8 mouse cellular contexts compared by ENCODE assay signal in genomic region chr12:116405836-116406155, GRCm38 (mm10). TPM values are rescaled to one million over a fixed set of nuclear protein-coding genes. Genes with fewer than 3 reads are reported as not detected.
A peak's percentile ranks its signal among the peaks of the same experiment; 100 is the strongest.
DNase-seq lines count a peak whose midpoint lies in the region; ATAC-seq and TF ChIP-seq lines count a peak whose summit lies in the region.

No protein-coding gene starts in this region.

- 9% methylated on average over 8 of the region's 8 CpGs for WGBS in heart, embryonic 11.5 days (ENCODE audit: insufficient replicate concordance)
- 13% methylated on average over 8 of the region's 8 CpGs for WGBS in embryonic facial prominence, embryonic 13.5 days
- WGBS in intestine, postnatal 0 days = 5% methylated on average over 8 of the region's 8 CpGs

- H3K79me2 ChIP-seq in myocyte (ENCODE audit: control insufficient read depth, insufficient read depth) = peaks cover 19% of the 10 kb centered on the region

- no peak for TF ChIP-seq POLR2A in ES-Bruce4 (IDR thresholded peaks at IDR 0.05; ENCODE audit: insufficient read depth, low read length)
- no peak for TF ChIP-seq POLR2A in myocyte (IDR thresholded peaks at IDR 0.05; ENCODE audit: insufficient read length, low read depth)

- TF ChIP-seq CTCF in ES-Bruce4 (IDR thresholded peaks at IDR 0.05; ENCODE audit: low read depth, low read length) = no peak
- TF ChIP-seq CTCF in intestine, postnatal 0 days (IDR thresholded peaks at IDR 0.05; ENCODE audit: low read depth) = no peak

- peak overlapping the region; percentile 80 for H3K9ac ChIP-seq in heart, embryonic 11.5 days (ENCODE audit: low read depth, low read length)
- H3K9ac ChIP-seq in ES-Bruce4 (ENCODE audit: low read depth, poor library complexity, severe bottlenecking) = peak overlapping the region; percentile 87
- H3K9ac ChIP-seq in embryonic facial prominence, embryonic 13.5 days = peak overlapping the region; percentile 90
- H3K9ac ChIP-seq in intestine, postnatal 0 days (ENCODE audit: low read depth, low read length) = peak overlapping the region; percentile 81

- H3K4me2 ChIP-seq in heart, embryonic 11.5 days = peak overlapping the region; percentile 69
- H3K4me2 ChIP-seq in embryonic facial prominence, embryonic 13.5 days = peak overlapping the region; percentile 89
- peak overlapping the region; percentile 94 for H3K4me2 ChIP-seq in intestine, postnatal 0 days (replicated peaks; ENCODE audit: low read depth)
- peak overlapping the region; percentile 78 for H3K4me2 ChIP-seq in myocyte (ENCODE audit: low read depth)

- peak overlapping the region; percentile 38; the same call in 1 of the 2 replicates for H3K27ac ChIP-seq in heart, embryonic 11.5 days (ENCODE audit: low read depth, low read length)
- no peak overlapping the region for H3K27ac ChIP-seq in ES-Bruce4 (ENCODE audit: insufficient read depth, low read length)
- H3K27ac ChIP-seq in embryonic facial prominence, embryonic 13.5 days = peak overlapping the region; percentile 66; the same call in 1 of the 2 replicates
- no peak overlapping the region for H3K27ac ChIP-seq in intestine, postnatal 0 days (ENCODE audit: low read depth, low read length)

- peaks cover 9% of the 10 kb centered on the region for H3K4me1 ChIP-seq in heart, embryonic 11.5 days (ENCODE audit: control insufficient read depth, insufficient read depth, low read length)
- no peaks in the 10 kb centered on the region for H3K4me1 ChIP-seq in ES-Bruce4 (ENCODE audit: control insufficient read depth, insufficient read depth, low read length)
- peaks cover 8% of the 10 kb centered on the region for H3K4me1 ChIP-seq in embryonic facial prominence, embryonic 13.5 days
- no peaks in the 10 kb centered on the region for H3K4me1 ChIP-seq in intestine, postnatal 0 days (replicated peaks; ENCODE audit: control insufficient read depth, insufficient read depth, low read length)

- TF ChIP-seq EP300 in ES-Bruce4 (IDR thresholded peaks at IDR 0.05; ENCODE audit: insufficient read depth, low read depth, low read length) = no peak

- peak overlapping the region; percentile 23 for H3ac ChIP-seq in myocyte (ENCODE audit: control insufficient read depth, insufficient read length)

- H3K27me3 ChIP-seq in heart, embryonic 11.5 days (ENCODE audit: control insufficient read depth, insufficient read depth, low read length) = no peaks in the 10 kb centered on the region
- H3K27me3 ChIP-seq in ES-Bruce4 (ENCODE audit: control insufficient read depth, insufficient read depth, low read length, poor library complexity, severe bottlenecking) = no peaks in the 10 kb centered on the region
- no peaks in the 10 kb centered on the region for H3K27me3 ChIP-seq in embryonic facial prominence, embryonic 13.5 days
- H3K27me3 ChIP-seq in intestine, postnatal 0 days (replicated peaks; ENCODE audit: control insufficient read depth, insufficient read depth, low read length) = no peaks in the 10 kb centered on the region
- no peaks in the 10 kb centered on the region for H3K27me3 ChIP-seq in myocyte (ENCODE audit: control insufficient read depth, insufficient read depth, insufficient read length)

- H3K9me3 ChIP-seq in heart, embryonic 11.5 days (replicated peaks; ENCODE audit: control insufficient read depth, low read length) = peaks cover 13% of the 10 kb centered on the region
- peaks cover 10% of the 10 kb centered on the region for H3K9me3 ChIP-seq in ES-Bruce4 (replicated peaks; ENCODE audit: control insufficient read depth, insufficient read depth, low read length, poor library complexity, severe bottlenecking)
- H3K9me3 ChIP-seq in embryonic facial prominence, embryonic 13.5 days = peaks cover 32% of the 10 kb centered on the region
- H3K9me3 ChIP-seq in intestine, postnatal 0 days (ENCODE audit: control insufficient read depth) = no peaks in the 10 kb centered on the region

- peak; percentile 10 for ATAC-seq in heart, embryonic 11.5 days (replicated peaks; ENCODE audit: insufficient number of reproducible peaks, low FRiP score, low TSS enrichment)
- no peak; the same call in 1 of the 2 replicates for ATAC-seq in embryonic facial prominence, embryonic 13.5 days (ENCODE audit: insufficient number of reproducible peaks, insufficient read depth, low FRiP score, low TSS enrichment, low read depth)
- peak; percentile 10 for ATAC-seq in intestine, postnatal 0 days

- peak overlapping the region; percentile 63 for H3K4me3 ChIP-seq in heart, embryonic 11.5 days (ENCODE audit: low read depth, low read length)
- H3K4me3 ChIP-seq in ES-Bruce4 (ENCODE audit: low read depth, low read length) = peak overlapping the region; percentile 92
- H3K4me3 ChIP-seq in embryonic facial prominence, embryonic 13.5 days = peak overlapping the region; percentile 79
- H3K4me3 ChIP-seq in intestine, postnatal 0 days (ENCODE audit: low read depth, low read length) = peak overlapping the region; percentile 90
- H3K4me3 ChIP-seq in myocyte = peak overlapping the region; percentile 51

- DNase-seq in heart, adult 11 months = no peak
- DNase-seq in cerebellum, postnatal 14 days = no peak
- no peak for DNase-seq in urinary bladder, postnatal 36 days (ENCODE audit: low spot score in 2 of 2)

- peaks cover 10% of the 10 kb centered on the region; the same call in 1 of the 2 replicates for H3K36me3 ChIP-seq in heart, embryonic 11.5 days (ENCODE audit: control insufficient read depth, insufficient read depth, low read length)
- H3K36me3 ChIP-seq in ES-Bruce4 (ENCODE audit: control insufficient read depth, insufficient read depth, low read length, poor library complexity, severe bottlenecking) (peaks cover 12% of the 10 kb centered on the region), myocyte (ENCODE audit: control insufficient read depth, insufficient read depth) (no peaks in the 10 kb centered on the region)
- peaks cover 45% of the 10 kb centered on the region for H3K36me3 ChIP-seq in embryonic facial prominence, embryonic 13.5 days
- H3K36me3 ChIP-seq in intestine, postnatal 0 days (ENCODE audit: control insufficient read depth, insufficient read depth) = no peaks in the 10 kb centered on the region

TF ChIP-seq in myocyte, 11 proteins besides CTCF, POLR2A, EP300 and RAD21:
- TF ChIP-seq POLR2AphosphoS2 (IDR thresholded peaks at IDR 0.05; ENCODE audit: insufficient read length, low read depth) (no peak), MAX (IDR thresholded peaks at IDR 0.05; ENCODE audit: low read depth) (no peak), TCF3 (IDR thresholded peaks at IDR 0.05; ENCODE audit: insufficient read length, low read depth) (no peak), E2F4 (IDR thresholded peaks at IDR 0.05; ENCODE audit: insufficient read depth) (no peak), USF1 (IDR thresholded peaks at IDR 0.05; ENCODE audit: low read depth) (no peak), REST (IDR thresholded peaks at IDR 0.05; ENCODE audit: insufficient read depth, insufficient read length) (no peak), TCF12 (IDR thresholded peaks at IDR 0.05; ENCODE audit: insufficient read depth, poor library complexity, severe bottlenecking) (no peak), CEBPB (IDR thresholded peaks at IDR 0.05; ENCODE audit: insufficient read depth, poor library complexity, severe bottlenecking) (no peak), MYOG (IDR thresholded peaks at IDR 0.05; ENCODE audit: control insufficient read depth in 1 of 3, insufficient read depth in 1 of 3, insufficient read length in 2 of 3, low read depth in 2 of 3) (no peak), SRF (IDR thresholded peaks at IDR 0.05; ENCODE audit: control insufficient read depth, insufficient read length, low read depth) (no peak), MYOD1 (IDR thresholded peaks at IDR 0.05; ENCODE audit: control insufficient read depth in 1 of 3, insufficient read length in 2 of 3, low read depth in 2 of 3) (no peak)

RNA-seq across cellular contexts. Expression of gene Ncapg2, which starts 0.6 kb away (rescaled TPM):
- 26.1 and 33.8 TPM in 2 replicates for polyA plus RNA-seq in heart, embryonic 11.5 days (2014; fragmentation: Nextera tagmentation; extraction: Ambion mirVana)
- polyA plus RNA-seq in ES-Bruce4 (2011; ENCODE audit: insufficient read depth, insufficient read length, low read depth, missing spikeins) (48.5 and 49.5 TPM in 2 replicates), myocyte (2012; fragmentation: generic; extraction: Trizol) (4.4 TPM)
- polyA plus RNA-seq in embryonic facial prominence, embryonic 13.5 days (2015; fragmentation: Nextera tagmentation; extraction: Ambion mirVana) = 38.6 and 42.2 TPM in 2 replicates
- 8.5 and 9.4 TPM in 2 replicates for polyA plus RNA-seq in intestine, postnatal 0 days (2015; fragmentation: Nextera tagmentation; extraction: Ambion mirVana)

Comparison
In these comparisons a context has a peak if more than half of its experiments do, and no peak if none do; other contexts are left out.
1. H3K27ac ChIP-seq: peak in heart, embryonic 11.5 days (single experiment) and embryonic facial prominence, embryonic 13.5 days (single experiment); none in ES-Bruce4 (single experiment) and intestine, postnatal 0 days (single experiment).
2. Peak in every context shown above with its lines, with median percentiles within 50 percentile points of each other: H3K4me2 ChIP-seq, H3K4me3 ChIP-seq and H3K9ac ChIP-seq.